Mouse (Mus musculus) olfactory bulb, adult 2 months (tissue): ENCODE results near the gene Ldb2.

Source experiments
- CTCF ChIP-seq: fragments of 200-500 bp; IDR thresholded peaks from 2 replicates; pipeline ENCODE4 v1.5.1; 2012; ENCODE audit warnings: low read depth, mild to moderate bottlenecking, low read length, moderate library complexity; ENCODE audit not compliant: insufficient read depth
- POLR2A ChIP-seq: fragments of 200-500 bp; IDR thresholded peaks from 2 replicates; pipeline ENCODE4 v1.6.1; 2012; ENCODE audit warnings: mild to moderate bottlenecking, low read depth, low read length, moderate library complexity; ENCODE audit not compliant: insufficient read depth

- TF ChIP-seq POLR2A (no peak), CTCF (no peak)
These were observed 90.2 kb downstream of the Ldb2 start for GRCm38 (mm10) chr5:44709276-44709675.
